Comparison of ENCODE assay signal across 7 mouse cellular contexts in the genomic region with DNA sequence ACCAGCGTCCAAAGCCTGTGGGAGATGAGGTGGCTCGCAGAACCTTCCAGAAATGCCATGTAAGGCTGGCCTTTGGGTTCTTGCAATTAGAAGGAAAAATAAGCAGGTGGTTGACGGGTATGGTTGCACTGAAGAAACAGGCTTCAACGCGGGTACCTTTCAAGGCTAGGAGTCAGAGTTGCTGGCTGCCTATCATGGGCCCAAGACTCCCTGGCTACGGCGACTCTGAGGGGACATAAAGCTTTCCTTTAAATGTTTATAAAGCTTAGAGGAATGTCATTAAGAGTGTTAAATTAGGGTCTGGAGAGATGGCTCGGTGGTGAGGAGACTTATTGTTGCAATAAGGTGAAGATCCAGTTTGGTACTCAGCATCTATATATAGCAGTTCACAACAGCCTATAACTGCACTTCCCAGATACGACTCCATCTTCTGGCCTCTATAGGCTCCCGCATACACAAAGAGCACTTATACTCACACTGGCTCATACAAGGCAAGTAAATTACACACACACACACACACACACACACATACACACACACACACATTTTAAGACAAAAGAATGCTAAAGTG. TPM values are rescaled to one million over a fixed set of nuclear protein-coding genes. Genes with fewer than 3 reads are reported as not detected.
DNase-seq lines count a peak whose midpoint lies in the region; ATAC-seq lines count a peak whose summit lies in the region.

No protein-coding gene starts in this region.

- H3K4me1 ChIP-seq in megakaryocyte, embryonic 14.5 days: peaks cover 34% of the 10 kb centered on the region
- no peaks in the 10 kb centered on the region for H3K4me1 ChIP-seq in embryonic facial prominence, embryonic 11.5 days (ENCODE audit: control insufficient read depth, insufficient read depth, low read length)
- H3K4me1 ChIP-seq in intestine, embryonic 14.5 days (replicated peaks; ENCODE audit: control insufficient read depth, insufficient read depth, low read length): no peaks in the 10 kb centered on the region
- peaks cover 3% of the 10 kb centered on the region; the same call in 1 of the 2 replicates for H3K4me1 ChIP-seq in midbrain, embryonic 16.5 days (ENCODE audit: control insufficient read depth, insufficient read depth, low read length)

- ATAC-seq in megakaryocyte, adult 5-6 weeks (ENCODE audit: poor library complexity, severe bottlenecking): no peak
- peak; percentile 46; the same call in 1 of the 2 replicates for ATAC-seq in embryonic facial prominence, embryonic 11.5 days (replicated peaks; ENCODE audit: insufficient number of reproducible peaks, low FRiP score, low TSS enrichment, low read depth)
- peak; percentile 30; the same call in 1 of the 2 replicates for ATAC-seq in intestine, embryonic 14.5 days (replicated peaks; ENCODE audit: low FRiP score, low TSS enrichment, low read depth)
- ATAC-seq in midbrain, embryonic 16.5 days: peak; percentile 82

- peak overlapping the region; percentile 40 for H3K9ac ChIP-seq in embryonic facial prominence, embryonic 11.5 days (replicated peaks; ENCODE audit: low read length)
- H3K9ac ChIP-seq in intestine, embryonic 14.5 days (ENCODE audit: low read length): peak overlapping the region; percentile 38
- H3K9ac ChIP-seq in midbrain, embryonic 16.5 days (ENCODE audit: low read depth, low read length): peak overlapping the region; percentile 39

- H3K27me3 ChIP-seq in megakaryocyte, embryonic 14.5 days (replicated peaks): peaks cover 2% of the 10 kb centered on the region
- H3K27me3 ChIP-seq in embryonic facial prominence, embryonic 11.5 days (ENCODE audit: control insufficient read depth, insufficient read depth, low read length): no peaks in the 10 kb centered on the region
- H3K27me3 ChIP-seq in intestine, embryonic 14.5 days (replicated peaks; ENCODE audit: control insufficient read depth, insufficient read depth, low read length): 0 out of 2 replicates have a peak, but pooled peaks cover 2% of the 10 kb centered on the region
- H3K27me3 ChIP-seq in midbrain, embryonic 16.5 days (ENCODE audit: control insufficient read depth, insufficient read depth, low read depth, low read length): peaks cover 4% of the 10 kb centered on the region

- H3K4me3 ChIP-seq in megakaryocyte, embryonic 14.5 days (replicated peaks): peak overlapping the region; percentile 89
- peak overlapping the region; percentile 22 for H3K4me3 ChIP-seq in embryonic facial prominence, embryonic 11.5 days (ENCODE audit: low read depth, low read length)
- peak overlapping the region; percentile 33 for H3K4me3 ChIP-seq in intestine, embryonic 14.5 days (ENCODE audit: low read depth, low read length)
- H3K4me3 ChIP-seq in midbrain, embryonic 16.5 days (ENCODE audit: low read depth, low read length): peak overlapping the region; percentile 31

- H3K27ac ChIP-seq in embryonic facial prominence, embryonic 11.5 days (replicated peaks; ENCODE audit: low read depth, low read length): no peak overlapping the region
- peak overlapping the region; percentile 27; the same call in 1 of the 2 replicates for H3K27ac ChIP-seq in intestine, embryonic 14.5 days (ENCODE audit: low read depth)
- peak overlapping the region; percentile 17 for H3K27ac ChIP-seq in midbrain, embryonic 16.5 days (ENCODE audit: low read length)

- WGBS in embryonic facial prominence, embryonic 11.5 days: 38% methylated on average over 10 of the region's 10 CpGs
- 28% methylated on average over 10 of the region's 10 CpGs for WGBS in intestine, embryonic 14.5 days
- WGBS in midbrain, embryonic 16.5 days: 32% methylated on average over 10 of the region's 10 CpGs

- no peaks in the 10 kb centered on the region for H3K9me3 ChIP-seq in megakaryocyte, embryonic 14.5 days
- no peaks in the 10 kb centered on the region for H3K9me3 ChIP-seq in embryonic facial prominence, embryonic 11.5 days (replicated peaks; ENCODE audit: control insufficient read depth, low read length)
- H3K9me3 ChIP-seq in intestine, embryonic 14.5 days (ENCODE audit: control insufficient read depth, low read length): no peaks in the 10 kb centered on the region
- H3K9me3 ChIP-seq in midbrain, embryonic 16.5 days (replicated peaks; ENCODE audit: control insufficient read depth, low read length, poor library complexity, severe bottlenecking): no peaks in the 10 kb centered on the region

- peak; percentile 17 for DNase-seq in embryonic facial prominence, embryonic 11.5 days (ENCODE audit: low spot score)
- DNase-seq in intestine, embryonic 14.5 days (ENCODE audit: low spot score): no peak
- DNase-seq in spleen, adult 18-20 months: no peak
- no peak for DNase-seq in spleen, adult 12 weeks (ENCODE audit: low spot score)

- H3K36me3 ChIP-seq in megakaryocyte, embryonic 14.5 days (replicated peaks; ENCODE audit: low read length): peaks cover 8% of the 10 kb centered on the region
- no peaks in the 10 kb centered on the region for H3K36me3 ChIP-seq in embryonic facial prominence, embryonic 11.5 days (replicated peaks; ENCODE audit: control insufficient read depth, insufficient read depth, low read depth, low read length)
- no peaks in the 10 kb centered on the region for H3K36me3 ChIP-seq in intestine, embryonic 14.5 days (ENCODE audit: control insufficient read depth, insufficient read depth, low read length)
- H3K36me3 ChIP-seq in midbrain, embryonic 16.5 days (ENCODE audit: control insufficient read depth, insufficient read depth, low read length): no peaks in the 10 kb centered on the region

- H3K4me2 ChIP-seq in embryonic facial prominence, embryonic 11.5 days (ENCODE audit: low read depth, low read length): peak overlapping the region; percentile 30
- H3K4me2 ChIP-seq in intestine, embryonic 14.5 days (ENCODE audit: low read length): peak overlapping the region; percentile 65
- H3K4me2 ChIP-seq in midbrain, embryonic 16.5 days (ENCODE audit: low read length): peak overlapping the region; percentile 58

RNA-seq across cellular contexts. Expression of a gene that starts 21.9 kb away (rescaled TPM):
- polyA plus RNA-seq in megakaryocyte, embryonic 14.5 days (2012; ENCODE audit: insufficient read depth, low replicate concordance): not detected in 2 replicates
- not detected in 2 replicates for total RNA-seq in megakaryocyte, adult 5-6 weeks (2015)
- total RNA-seq in megakaryocyte, adult 5-6 weeks (2017): not detected in 2 replicates
- not detected in 2 replicates for polyA plus RNA-seq in embryonic facial prominence, embryonic 11.5 days (2014; fragmentation: Nextera tagmentation; extraction: Ambion mirVana)
- not detected in 2 replicates for polyA plus RNA-seq in intestine, embryonic 14.5 days (2014; fragmentation: Nextera tagmentation; extraction: Ambion mirVana)
- polyA plus RNA-seq in midbrain, embryonic 16.5 days (2015; fragmentation: Nextera tagmentation; extraction: Ambion mirVana): not detected in 2 replicates

Comparison
In these comparisons a context has a peak if more than half of its experiments do, and no peak if none do; other contexts are left out.
1. H3K4me3 ChIP-seq: peak in every context shown above with its lines; median percentile 89 in megakaryocyte, embryonic 14.5 days; 33 in intestine, embryonic 14.5 days; 31 in midbrain, embryonic 16.5 days; 22 in embryonic facial prominence, embryonic 11.5 days.